Mouse (Mus musculus) C2C12 (cell line): ENCODE data around the gene Cyb561d2. TPM values are rescaled to one million over a fixed set of nuclear protein-coding genes. Genes with fewer than 3 reads are reported as not detected.

Experiments used
- H3K27me3 ChIP-seq: one replicate; pipeline ENCODE4 v1.6.1; 2011; ENCODE audit not compliant: control insufficient read depth, insufficient read depth, insufficient read length
- H3K36me3 ChIP-seq: one replicate; pipeline ENCODE4 v1.6.1; 2011; ENCODE audit not compliant: control insufficient read depth, insufficient read depth
- H3K4me3 ChIP-seq: one replicate; pipeline ENCODE4 v1.5.1; 2011; ENCODE audit warnings: mild to moderate bottlenecking, control low read depth; ENCODE audit not compliant: poor library complexity, insufficient read depth, severe bottlenecking
- H3K79me2 ChIP-seq: one replicate; pipeline ENCODE4 v1.6.1; 2011; ENCODE audit not compliant: control insufficient read depth, insufficient read depth
- H3K79me3 ChIP-seq: one replicate; pipeline ENCODE4 v1.6.1; 2011; ENCODE audit warnings: low read depth, control low read depth
- H3ac ChIP-seq: one replicate; pipeline ENCODE3; 2011; ENCODE audit warnings: low read depth; ENCODE audit not compliant: control insufficient read depth, insufficient read length
- CEBPB ChIP-seq: IDR thresholded peaks from one replicate; pipeline ENCODE4 v1.6.1; 2011; ENCODE audit warnings: low read depth, mild to moderate bottlenecking, control low read depth, moderate library complexity
- CTCF ChIP-seq: IDR thresholded peaks from one replicate; pipeline ENCODE4 v1.5.1; 2011; ENCODE audit not compliant: control insufficient read depth, insufficient read depth, insufficient read length
- FOSL1 ChIP-seq: IDR thresholded peaks from one replicate; pipeline ENCODE4 v1.8.0; 2011; ENCODE audit warnings: mild to moderate bottlenecking, low read length; ENCODE audit not compliant: poor library complexity, insufficient read depth, severe bottlenecking
- MAX ChIP-seq: IDR thresholded peaks from one replicate; pipeline ENCODE4 v1.6.1; 2011; ENCODE audit warnings: mild to moderate bottlenecking, control low read depth
- MYOD1 ChIP-seq: IDR thresholded peaks from one replicate; pipeline ENCODE4 v1.6.1; 2011; ENCODE audit warnings: low read depth; ENCODE audit not compliant: control insufficient read depth, insufficient read length
- MYOG ChIP-seq: IDR thresholded peaks from one replicate; pipeline ENCODE4 v1.6.1; 2011; ENCODE audit not compliant: control insufficient read depth, insufficient read length; ENCODE audit errors: extremely low read depth
- USF1 ChIP-seq: IDR thresholded peaks from one replicate; pipeline ENCODE4 v1.6.1; 2011; ENCODE audit warnings: low read depth, mild to moderate bottlenecking, control low read depth, moderate library complexity
- polyA plus RNA-seq: library from polyadenylated mRNA; unstranded; fragments of >200 nt; fragmentation: generic; extraction: Trizol; gene quantifications from one replicate; pipeline ENCODE4 v1.2.1, GENCODE M21; 2012; ENCODE audit warnings: missing spikeins

The Cyb561d2 gene
- polyA plus RNA-seq, 1 experiment = 23.7 TPM

- peaks cover 36% of the 10 kb centered on the region for H3K79me2 ChIP-seq
- TF ChIP-seq MAX (no peak), MYOD1 (no peak), CTCF (no peak), FOSL1 (no peak), CEBPB (no peak), USF1 (no peak), MYOG (no peak)
- peak within 1 kb of the TSS; percentile 74 for H3K4me3 ChIP-seq
- no peaks in the 10 kb centered on the region for H3K27me3 ChIP-seq
- peak within 1 kb of the TSS; percentile 77 for H3ac ChIP-seq
- peaks cover 27% of the 10 kb centered on the region for H3K79me3 ChIP-seq
- peaks cover 14% of the 10 kb centered on the region for H3K36me3 ChIP-seq
Observed at GRCm38 (mm10) chr9:107533791-107534407, 8.1 kb downstream of the Cyb561d2 start, which contains the start of gene Tmem115. Tmem115 (plus strand) TSS chr9:107533945.

GRCm38 (mm10) chr9:107526198-107527026 is 15.6 kb downstream of the Cyb561d2 start:
- no peaks in the 10 kb centered on the region for H3K79me2 ChIP-seq
- no peaks in the 10 kb centered on the region for H3K79me3 ChIP-seq
- H3K4me3 ChIP-seq = no peak overlapping the region
- peaks cover 67% of the 10 kb centered on the region for H3K27me3 ChIP-seq
- H3ac ChIP-seq = no peak overlapping the region
- TF ChIP-seq MAX (no peak), MYOG (no peak), CTCF (no peak), FOSL1 (no peak), MYOD1 (no peak), CEBPB (no peak), USF1 (no peak)
- no peaks in the 10 kb centered on the region for H3K36me3 ChIP-seq

DNA sequence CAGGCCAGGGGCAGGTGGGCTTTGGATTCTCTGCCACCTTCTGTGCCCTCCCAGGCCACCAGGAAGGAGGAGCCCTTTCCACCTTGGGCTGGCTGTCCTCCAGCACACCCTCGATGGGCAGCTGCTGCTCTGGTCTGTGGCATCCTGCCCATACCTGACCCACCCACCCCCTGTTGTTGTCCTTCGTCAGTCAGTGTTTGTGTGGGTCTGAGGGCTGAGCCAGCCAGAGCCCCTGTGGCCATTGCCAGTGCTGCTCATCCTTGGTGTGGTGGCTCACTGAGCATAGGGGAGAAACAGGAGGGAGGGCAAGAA is 19.6 kb downstream of the Cyb561d2 start:
- Histone ChIP-seq H3K36me3 (no peaks in the 10 kb centered on the region), H3ac (no peak overlapping the region), H3K79me3 (no peaks in the 10 kb centered on the region), H3K27me3 (peaks cover 84% of the 10 kb centered on the region), H3K79me2 (no peaks in the 10 kb centered on the region), H3K4me3 (no peak overlapping the region)
- no peak for TF ChIP-seq MYOD1
- no peak for TF ChIP-seq MAX
- no peak for TF ChIP-seq FOSL1
- no peak for TF ChIP-seq USF1
- no peak for TF ChIP-seq CEBPB
- TF ChIP-seq CTCF = no peak
- no peak for TF ChIP-seq MYOG

GRCm38 (mm10) chr9:107521711-107522399 is 20.1 kb downstream of the Cyb561d2 start:
- Histone ChIP-seq H3K79me2 (no peaks in the 10 kb centered on the region), H3K36me3 (no peaks in the 10 kb centered on the region), H3ac (no peak overlapping the region), H3K4me3 (no peak overlapping the region), H3K27me3 (peaks cover 84% of the 10 kb centered on the region), H3K79me3 (no peaks in the 10 kb centered on the region)
- TF ChIP-seq MAX (no peak), CTCF (no peak), CEBPB (no peak), USF1 (no peak), MYOG (no peak), MYOD1 (no peak), FOSL1 (no peak)

DNA sequence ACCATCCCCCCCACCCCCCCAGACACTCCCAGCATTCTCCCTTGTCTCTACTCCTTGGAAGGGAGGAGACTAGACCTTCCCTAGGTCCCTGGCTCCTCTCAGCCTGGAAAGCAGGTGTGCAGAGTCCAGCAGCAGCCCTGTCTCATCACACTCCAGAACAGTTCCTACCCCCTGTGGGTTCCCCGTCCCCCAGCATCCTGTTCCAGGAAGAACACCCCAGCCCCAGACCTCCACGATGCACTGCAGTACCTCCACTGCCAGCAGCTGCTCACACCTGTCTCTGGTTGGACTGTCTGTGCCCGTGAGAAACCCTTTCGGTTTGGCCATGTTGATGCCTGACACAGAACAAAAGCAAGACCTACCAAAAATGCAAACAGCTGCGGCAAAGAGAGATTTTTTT is 20.8 kb downstream of the Cyb561d2 start:
- TF ChIP-seq FOSL1 (no peak), USF1 (no peak), MYOD1 (no peak), MYOG (no peak), CEBPB (no peak), MAX (no peak), CTCF (no peak)
- H3K4me3 ChIP-seq = no peak overlapping the region
- no peak overlapping the region for H3ac ChIP-seq
- H3K79me3 ChIP-seq = no peaks in the 10 kb centered on the region
- H3K36me3 ChIP-seq = no peaks in the 10 kb centered on the region
- H3K27me3 ChIP-seq = peaks cover 79% of the 10 kb centered on the region
- no peaks in the 10 kb centered on the region for H3K79me2 ChIP-seq
